Mouse (Mus musculus): ENCODE measurements around the gene Smim15.
A peak's percentile ranks its signal among the peaks of the same experiment; 100 is the strongest.

Gene Smim15

DNA sequence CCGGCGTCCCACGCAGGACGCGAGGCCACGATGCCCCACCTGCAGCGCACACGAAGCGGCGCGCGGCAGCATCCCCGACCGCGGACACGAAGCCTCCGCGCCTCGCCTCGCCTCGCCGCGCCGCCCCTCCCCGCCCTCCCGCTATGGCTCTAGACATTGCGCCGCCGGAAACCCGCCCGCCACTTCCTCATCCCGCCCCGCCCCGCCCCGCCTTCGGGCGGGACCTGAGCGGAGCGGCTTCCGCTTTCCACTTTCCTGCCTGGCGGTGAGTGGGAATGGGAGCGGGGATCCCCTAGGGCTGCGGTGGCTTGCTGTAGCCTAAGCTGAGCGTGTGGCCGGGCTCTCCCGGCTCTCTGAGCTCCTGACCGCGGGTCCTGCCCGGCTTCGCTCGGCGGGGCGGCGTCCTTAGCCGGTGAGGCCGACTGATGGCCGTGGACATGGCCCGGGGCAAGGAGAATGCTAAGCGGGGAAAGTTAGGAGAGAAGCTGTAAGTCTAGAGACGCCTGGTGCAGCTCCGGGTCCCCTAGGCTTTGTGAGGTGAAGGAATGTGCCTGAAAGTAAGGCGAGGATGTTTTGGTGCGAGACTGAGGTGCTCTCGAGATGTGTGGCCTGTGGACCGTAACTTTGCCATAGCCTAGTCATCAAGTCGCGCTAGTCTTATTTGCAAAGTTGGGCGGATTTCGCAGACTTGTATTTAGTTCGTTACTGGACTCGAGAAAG is at the start of gene Smim15:
Gene Smim15 (plus strand): TSS at position 225 of the 720 bp plus-strand sequence.
- peak; percentile 95 for DNase-seq (ENCODE audit: low spot score)

DNA sequence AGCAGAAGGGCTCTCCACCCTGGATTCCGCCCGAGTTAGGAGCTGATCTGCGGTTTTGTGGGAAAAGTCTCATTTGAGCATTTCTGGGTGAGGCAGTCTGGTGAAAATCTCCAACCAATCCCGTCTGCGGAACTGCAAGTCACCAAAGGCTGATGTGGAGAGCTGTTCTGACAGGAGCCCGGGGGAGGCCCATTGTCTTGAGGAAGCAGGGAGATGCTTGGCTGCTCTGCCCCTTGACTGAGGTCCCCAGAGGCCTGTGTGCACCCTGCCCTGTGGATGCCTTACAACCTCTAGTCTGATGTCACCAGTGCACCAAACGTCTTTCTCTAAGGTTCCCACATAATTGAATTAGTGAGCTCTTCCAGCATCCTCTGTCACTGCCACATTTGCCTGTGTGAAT is 49.0 kb upstream of the Smim15 start:
- DNase-seq (ENCODE audit: low spot score): no peak

DNA sequence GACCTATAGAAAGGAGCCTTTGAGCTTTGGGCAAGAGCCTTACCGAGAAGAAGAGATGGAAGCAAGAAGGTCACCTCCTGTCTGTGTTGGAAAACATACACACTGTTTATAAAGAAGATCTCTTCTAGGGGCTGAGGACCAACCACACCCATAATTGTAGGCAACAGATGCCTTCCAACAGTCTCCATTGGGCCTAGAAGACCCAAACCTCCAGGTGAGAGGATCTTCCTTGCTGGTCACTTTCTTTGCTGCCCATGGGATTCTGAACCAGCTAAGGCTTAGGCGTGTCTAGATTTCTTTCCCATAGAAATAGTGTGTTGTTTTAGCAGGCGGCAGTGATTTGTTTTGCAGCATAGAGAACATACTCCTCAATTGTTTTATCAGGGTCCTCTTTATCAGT is 47.9 kb upstream of the Smim15 start:
- DNase-seq (ENCODE audit: low spot score): no peak

DNA sequence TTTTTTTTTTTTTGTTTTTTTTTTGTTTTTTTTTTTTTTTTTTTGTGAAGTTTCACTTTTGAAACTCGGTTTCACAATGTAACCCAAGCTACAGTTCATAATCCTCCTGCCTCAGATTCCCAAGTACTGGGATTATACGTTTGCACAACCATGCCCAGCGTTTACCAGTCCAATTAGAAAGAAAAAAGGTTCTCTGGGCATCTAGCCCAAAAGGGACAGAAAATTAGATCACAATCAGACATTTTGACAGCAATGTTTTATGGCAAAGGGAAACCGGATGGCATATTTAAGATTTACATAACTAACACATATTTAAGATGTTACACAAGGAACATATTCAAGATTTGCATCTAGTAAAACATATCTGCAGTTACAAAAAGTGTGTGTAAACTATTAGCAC is 36.4 kb upstream of the Smim15 start:
- DNase-seq (ENCODE audit: low spot score): no peak

DNA sequence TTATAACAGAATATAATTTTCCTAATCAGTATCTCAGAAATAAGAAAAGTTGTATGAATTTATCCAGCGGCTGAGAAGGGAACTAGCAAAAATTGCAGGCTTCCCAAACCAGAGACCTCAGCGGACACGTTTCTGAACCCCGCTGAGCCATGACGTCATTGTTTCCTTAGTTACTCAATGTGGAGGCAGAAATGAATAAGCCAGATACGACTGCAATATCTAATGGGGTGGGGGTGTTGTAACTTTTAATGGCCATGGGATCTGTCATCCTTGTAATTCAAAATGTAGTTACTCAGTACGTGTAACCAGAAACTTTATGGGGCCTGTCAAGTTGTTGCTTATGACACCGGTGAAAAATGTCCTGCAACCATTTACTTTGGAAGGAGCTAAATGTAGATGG is 31.1 kb upstream of the Smim15 start:
- DNase-seq (ENCODE audit: low spot score): no peak

DNA sequence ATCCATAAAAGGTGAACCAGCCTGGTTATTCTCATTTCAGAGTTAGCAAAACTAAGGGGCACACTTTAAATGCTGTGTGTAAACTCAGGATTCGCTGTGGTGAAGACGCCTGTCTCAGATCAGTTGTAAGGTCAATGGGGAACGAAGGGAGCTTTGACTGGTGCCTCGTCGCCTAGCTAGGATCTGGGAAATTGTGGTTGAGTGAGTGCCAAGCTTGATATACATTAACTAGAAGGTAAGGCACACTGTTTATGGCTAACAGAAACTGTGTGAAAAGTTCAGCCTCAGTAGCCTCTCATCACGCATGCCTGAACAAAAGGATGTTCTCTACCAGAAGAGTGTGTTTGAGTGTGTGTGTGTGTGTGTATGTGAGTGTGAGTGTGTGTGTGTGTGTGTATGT is 30.4 kb upstream of the Smim15 start:
- DNase-seq (ENCODE audit: low spot score): no peak

DNA sequence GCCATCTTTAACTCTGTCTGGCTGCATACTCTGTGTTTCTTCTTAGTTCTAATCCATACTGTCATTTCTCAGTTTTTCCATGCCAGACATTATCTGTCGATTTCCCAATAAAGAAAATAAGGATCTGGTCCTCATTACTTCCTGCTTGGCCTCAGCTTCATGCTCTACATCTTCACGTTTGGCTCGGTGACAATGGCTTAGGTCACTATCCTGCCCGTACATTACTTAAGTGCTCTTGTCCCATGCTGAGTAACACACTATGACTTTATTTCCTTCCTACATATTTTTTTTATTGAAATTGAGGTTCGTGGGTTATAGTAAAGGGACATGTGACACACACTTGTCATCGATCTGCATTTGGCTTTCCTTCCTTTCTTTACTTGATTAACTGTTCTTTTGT is 29.1 kb upstream of the Smim15 start:
- DNase-seq (ENCODE audit: low spot score): no peak

DNA sequence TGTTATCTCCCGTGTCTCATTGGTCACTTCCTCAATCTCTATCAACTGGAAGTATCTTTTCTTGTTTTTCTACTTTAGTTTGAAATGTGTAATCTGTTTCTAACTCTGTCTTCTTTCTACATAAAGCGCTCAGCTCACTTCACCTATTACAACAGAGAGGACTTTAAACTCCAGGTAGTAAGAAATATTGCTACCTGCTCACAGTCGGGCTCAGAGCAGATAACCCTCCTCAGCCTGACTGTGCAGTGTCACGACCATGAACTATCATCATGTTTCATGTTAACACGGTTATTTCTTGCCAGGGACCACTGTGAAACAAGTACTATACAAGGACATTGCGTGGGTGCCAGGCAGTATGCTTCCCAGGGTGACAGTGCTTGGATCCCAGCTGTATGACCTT is 26.9 kb upstream of the Smim15 start:
- DNase-seq (ENCODE audit: low spot score): no peak

DNA sequence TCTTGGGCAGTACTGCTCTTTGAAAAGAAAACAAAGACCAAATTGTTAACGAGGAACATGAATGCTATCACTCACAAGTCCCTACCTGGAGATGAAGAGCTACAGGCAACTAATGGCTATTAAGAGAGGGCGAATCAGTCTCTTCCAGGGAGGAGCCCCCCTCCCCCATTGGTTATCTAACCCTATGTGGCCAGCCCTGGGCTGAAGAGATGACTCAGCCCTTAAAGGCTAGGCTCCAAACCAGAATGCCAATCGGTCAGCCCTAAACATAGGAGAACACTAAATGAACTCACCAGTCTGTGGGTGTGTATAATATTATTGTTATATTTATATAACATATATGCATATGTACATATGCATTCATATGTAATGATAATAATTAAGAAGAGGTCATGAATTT is 18.4 kb upstream of the Smim15 start:
- DNase-seq (ENCODE audit: low spot score): no peak

DNA sequence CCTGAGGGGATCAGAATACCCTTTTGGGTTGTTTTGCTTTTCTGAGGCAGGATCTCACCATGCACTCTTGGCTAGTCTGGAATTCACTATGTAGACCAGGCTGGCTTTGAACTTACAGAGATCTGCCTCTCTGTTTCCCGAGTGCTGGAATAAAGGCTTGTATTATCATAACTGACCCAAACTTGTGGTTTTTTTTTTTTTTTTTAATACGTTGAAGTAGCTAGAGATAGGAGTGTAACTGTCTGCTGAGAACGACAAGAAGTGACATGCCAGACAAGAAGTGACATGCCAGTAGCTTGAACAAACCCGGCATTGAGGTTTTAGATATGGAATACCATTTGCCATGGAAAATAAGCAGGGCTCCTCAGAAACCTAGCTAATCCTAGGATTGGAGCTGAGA is 11.5 kb upstream of the Smim15 start:
- DNase-seq (ENCODE audit: low spot score): no peak

DNA sequence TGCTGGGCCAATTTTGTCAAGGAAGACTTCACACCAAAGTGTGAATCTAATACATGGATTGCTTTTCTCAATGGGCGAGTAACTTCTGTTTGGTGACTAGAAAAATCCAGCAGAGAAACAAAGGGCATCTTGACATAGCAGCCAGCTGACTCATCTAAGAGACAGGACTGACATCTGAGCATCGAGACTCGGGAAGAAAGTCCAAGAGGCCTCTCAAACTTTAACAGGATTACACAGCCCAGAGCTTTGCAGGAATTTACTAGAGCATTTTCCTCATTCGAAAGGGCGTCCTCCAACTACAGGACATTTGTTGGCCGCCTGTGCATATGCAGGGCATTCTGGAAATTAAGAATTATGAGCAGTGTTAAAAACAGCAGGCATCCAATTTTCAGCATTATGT is 4.9 kb upstream of the Smim15 start:
- DNase-seq (ENCODE audit: low spot score): no peak

DNA sequence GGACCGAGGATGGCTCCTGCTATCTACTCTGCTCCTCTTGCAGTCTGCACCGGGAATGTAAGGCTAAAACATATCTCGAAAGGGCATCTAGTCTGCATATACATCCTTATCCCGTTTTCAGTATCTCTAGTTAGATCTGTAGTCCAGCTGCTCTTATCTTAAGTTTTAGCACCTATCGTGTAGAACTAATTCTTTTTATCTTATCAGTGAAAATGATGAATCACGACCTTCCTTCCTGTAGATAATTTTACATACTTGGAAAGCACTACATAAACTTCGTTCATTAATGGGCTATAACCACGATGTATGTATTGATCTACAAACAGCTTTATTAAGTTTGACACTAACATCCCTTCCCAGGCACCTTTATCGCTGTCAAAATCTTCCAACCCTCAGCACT is 4.3 kb upstream of the Smim15 start:
- DNase-seq (ENCODE audit: low spot score): no peak

DNA sequence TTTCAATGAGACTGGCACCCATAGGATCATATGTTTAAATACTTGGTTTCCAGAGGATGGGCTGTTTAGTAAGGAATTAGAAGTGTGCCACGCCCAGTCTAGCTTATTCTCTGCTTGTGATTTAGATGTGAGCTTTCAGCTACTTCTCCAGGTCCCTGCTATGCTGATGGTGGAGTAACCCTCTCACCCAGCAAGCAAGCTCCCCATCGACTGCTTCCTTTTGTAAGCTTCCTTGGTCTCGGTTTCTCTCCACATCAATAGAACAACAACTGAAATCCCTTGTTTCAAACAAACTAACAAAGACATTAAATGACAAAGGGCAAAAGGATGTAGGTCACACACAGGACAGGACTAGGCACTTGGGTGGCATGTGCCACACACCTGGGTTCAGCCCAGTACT is 3.8 kb upstream of the Smim15 start:
- no peak for DNase-seq (ENCODE audit: low spot score)

DNA sequence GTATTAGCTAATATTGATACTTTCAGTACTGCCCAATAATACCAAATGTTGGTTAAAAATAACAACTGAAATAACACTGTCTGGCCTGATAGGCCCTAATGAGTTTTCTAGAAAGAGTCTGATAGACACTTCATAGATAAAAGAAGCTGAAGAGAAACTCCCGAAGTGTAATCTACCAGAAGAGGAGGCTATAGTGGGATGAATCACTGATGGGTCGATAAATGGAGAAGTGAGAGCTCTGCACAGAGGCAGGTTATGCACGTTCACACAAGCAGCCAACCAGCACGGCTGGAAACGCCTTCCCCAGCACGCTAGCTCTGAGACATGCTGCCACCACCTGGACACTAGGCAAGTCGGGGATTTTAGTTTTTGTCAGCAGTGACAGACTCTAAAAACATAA is 2.9 kb upstream of the Smim15 start:
- peak; percentile 80 for DNase-seq (ENCODE audit: low spot score)

DNA sequence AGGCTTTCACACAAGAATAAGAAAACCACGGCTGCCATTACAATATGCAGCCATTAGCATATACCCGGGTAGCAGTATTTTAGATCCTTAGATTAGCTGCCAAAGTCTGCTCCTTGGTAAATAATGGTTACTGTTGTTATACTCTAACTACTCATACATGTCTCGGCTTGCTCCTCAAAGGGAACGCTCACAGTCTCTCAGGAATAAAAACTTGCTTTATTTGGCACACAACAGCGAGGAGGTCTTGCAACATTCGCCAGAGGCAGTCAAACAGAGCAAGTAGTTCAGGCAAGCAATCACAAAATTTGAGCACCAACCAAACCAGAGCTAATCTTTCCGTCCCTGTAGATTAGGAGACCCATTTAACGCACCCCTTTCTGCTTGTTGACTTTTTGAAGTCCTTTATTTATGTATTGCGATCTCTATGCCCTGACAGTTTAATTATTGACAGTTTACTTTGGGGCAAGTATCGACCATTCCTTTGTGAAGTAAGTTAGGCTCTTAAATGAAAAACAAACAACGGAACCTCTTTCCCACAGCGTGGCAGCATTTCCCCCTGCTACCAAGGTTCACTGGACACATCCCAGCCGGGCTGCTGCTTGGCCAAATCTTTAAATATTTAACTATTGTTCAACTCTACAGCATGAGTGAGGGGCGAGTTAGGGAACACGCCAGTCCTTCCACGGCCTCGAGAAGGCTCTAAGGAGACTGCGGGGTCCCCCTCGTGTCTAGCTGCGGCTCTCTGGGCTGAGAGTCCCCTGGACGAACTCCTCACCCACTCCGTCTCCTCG is 620 bp upstream of the Smim15 start:
- peak; percentile 64 for DNase-seq (ENCODE audit: low spot score)

DNA sequence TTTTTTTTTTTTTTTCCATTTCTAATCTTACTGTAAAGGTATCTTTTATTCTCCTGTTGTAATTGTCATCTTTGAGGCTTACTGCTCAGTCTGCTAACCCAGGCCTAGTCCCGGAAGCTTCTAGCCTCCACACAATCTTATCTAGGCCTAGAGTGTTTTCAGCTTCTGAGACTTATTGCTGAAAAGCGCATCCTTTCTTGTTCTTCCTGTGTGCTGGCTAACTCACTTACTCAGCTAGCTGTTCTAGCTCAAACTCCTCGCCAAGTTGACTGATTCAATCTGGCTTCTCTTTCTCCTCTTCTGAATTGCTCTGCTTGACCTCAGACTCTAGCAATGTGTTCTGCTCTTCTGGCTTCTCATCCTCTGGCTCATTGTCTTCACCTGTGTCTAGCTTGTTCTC is 1.4 kb downstream of the Smim15 start:
- DNase-seq (ENCODE audit: low spot score): no peak

DNA sequence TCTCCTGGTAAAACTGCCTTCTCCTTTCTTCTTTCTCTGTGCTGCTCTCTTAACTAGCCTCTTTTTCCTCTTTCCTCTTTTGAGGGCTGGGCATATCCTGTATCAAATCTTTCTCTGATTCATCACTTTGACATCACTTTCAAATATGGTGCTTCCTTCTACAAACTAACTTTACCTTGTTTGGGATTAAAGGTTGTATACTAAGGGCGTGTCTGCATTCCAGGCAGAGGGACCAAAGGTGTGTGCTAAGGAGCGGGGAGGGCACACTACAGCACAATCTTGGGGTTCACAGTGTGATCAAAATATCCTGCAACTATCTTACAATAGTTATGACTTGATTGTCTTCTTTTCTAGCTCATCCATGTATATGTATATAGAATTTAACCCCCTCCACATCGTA is 1.8 kb downstream of the Smim15 start:
- no peak for DNase-seq (ENCODE audit: low spot score)

DNA sequence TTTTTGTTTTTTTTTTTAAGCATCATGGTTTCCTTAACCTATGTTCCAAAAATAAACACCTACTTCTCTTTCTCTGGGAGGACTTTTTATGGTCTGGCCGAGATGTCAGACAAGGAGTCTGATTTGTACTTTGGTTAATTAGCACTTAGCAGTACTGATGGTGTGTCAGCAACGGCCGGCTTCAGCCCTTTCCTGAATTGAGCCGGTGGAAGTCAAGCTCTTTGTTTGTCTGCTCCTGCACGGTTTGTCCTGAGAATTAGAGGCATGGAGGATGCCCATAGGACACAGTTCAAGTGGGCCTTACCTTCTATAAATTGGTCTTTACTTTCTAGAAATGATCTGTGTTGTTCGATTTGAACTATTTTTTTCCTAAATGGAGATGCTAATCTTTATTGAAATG is 2.6 kb downstream of the Smim15 start:
- DNase-seq (ENCODE audit: low spot score): no peak

DNA sequence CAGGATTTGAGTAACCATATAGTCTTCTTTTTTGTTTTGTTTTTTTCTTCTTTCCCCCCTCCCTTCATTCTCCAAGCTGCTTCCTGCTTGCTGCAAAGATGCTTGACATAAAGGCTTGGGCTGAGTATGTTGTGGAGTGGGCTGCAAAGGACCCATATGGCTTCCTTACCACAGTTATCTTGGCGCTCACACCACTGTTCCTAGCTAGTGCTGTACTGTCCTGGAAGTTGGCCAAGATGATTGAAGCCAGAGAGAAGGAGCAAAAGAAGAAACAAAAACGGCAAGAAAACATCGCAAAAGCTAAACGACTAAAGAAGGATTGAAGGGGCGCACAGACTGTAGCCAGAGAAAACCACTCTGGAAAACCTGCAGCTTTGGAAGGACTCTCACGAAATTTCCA is 3.1 kb downstream of the Smim15 start:
- no peak for DNase-seq (ENCODE audit: low spot score)

DNA sequence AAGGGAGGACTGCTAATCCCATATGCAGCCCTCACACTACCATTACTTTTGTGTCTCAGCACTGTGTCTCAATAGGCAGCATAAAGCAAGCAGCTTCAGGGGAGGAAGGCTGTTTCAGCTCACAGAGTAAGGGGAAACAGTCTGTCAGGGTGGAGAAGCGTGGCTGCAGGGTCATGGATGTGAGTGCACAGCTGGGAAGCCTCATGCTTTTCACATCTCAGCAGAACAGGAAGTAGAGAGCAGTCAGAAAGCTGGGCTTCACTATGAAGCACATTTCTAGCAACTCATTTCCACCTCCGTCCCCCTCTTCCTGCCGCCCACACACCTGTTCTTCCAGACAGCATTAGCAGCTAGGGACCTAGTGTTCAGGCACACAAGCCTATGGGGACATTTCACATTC is 12.7 kb downstream of the Smim15 start:
- no peak for DNase-seq (ENCODE audit: low spot score)

DNA sequence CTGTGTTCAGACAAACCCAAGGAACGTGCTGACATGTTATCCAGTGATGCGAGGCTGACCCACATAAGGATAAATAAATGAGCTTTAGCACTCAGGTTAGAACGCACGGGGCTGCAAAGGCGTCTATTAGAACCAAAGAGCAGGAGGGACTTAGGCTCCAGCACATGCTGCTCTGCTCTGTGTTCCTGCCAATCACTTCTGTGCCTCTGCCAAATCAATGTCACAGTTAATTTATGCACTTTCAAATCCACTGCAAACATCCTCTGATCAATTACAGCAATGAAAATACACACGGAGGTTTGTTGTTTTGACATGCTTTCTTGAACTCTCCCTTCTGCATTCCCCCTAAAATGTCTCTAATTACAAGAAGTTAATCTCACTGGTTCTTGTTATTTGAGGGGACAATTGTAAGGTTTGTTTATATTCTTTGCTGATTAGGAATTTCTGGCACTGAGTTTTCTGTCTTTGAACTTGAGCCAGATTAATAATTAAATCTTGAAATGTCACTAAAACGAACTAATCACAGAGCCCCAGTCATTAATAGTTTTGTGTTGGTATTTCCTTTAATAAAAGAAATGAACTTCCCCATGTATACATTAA is 16.1 kb downstream of the Smim15 start:
- DNase-seq (ENCODE audit: low spot score): peak; percentile 32

DNA sequence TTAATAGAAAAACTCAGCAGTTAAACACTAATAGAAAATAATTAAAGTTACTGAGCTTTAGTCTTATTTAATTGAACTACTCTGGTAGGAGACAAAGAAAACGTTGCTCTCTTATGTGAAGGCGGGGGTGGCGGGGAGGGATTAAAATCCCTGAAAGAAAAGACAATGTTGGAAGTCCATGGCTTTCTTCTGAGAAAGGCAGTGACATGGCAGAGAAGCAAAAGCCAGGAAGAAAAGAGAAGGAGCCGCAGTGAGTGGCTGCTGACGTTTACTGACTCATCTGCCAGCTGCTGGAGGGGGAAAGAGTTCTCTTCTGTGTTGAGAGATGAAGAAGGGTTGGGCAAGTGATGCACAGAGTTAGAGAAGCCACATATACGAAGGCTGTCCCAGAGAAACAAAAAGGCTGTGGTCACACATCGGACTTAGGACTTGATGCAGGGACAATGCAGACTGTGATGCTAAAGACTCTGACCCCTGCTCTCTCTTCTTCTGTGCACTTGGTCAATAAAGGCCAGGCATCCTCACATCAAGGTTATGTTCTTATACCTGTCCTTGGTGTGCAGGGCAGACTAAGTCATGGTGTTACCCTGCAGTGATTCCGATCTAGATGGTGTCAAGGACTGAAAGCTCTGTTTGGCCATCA is 16.8 kb downstream of the Smim15 start:
- peak; percentile 30 for DNase-seq (ENCODE audit: low spot score)

DNA sequence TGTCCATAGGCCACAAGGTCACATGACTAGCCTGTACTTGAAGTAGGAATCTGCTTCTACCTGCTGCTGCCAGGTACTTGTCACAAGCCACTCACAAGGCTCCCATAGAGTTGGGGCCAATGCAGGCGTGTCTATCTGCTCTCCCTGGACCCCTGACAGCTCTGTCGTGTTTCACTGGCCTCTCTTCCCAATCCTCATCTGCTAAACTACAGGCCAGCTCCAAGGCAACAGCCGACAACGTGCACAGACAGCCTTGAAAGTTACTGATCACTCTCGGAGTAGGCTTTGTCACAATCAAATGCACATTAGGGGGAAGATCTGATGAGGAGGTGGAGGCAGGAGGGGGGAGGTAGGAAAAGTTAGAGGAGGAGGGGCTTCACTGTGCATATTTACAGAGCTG is 18.7 kb downstream of the Smim15 start:
- no peak for DNase-seq (ENCODE audit: low spot score)

Data from embryo, embryonic 10.5 days (tissue).